Mouse (Mus musculus): Measurements from ENCODE around the gene Zeb2.

DNA sequence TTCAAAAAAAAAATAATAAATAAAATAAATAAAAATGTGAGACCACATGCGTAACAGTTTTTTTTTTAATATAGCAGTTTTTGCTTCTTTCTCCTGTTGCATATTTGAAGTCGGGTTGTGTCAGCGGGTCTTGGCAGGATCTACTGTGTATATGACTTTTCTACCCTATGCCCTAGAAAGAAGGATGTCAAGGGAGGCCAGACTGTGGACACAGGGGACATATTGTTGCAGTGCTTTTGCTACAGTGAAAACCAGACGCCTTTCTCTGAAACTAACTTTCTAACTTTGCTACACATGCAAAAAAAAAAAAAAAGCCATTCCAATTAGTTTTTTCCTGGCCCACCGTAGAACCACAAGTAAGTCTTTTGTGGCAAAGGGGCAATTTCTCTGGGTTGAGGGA lies 6.3 kb upstream of the Zeb2 start:
- no peak for TF ChIP-seq POLR2A (IDR thresholded peaks at IDR 0.05; ENCODE audit: control insufficient read depth, low read depth, low read length)
- no peak for TF ChIP-seq CTCF (IDR thresholded peaks at IDR 0.05; ENCODE audit: control insufficient read depth, insufficient read depth, insufficient replicate concordance, low read depth, low read length)

All from testis, adult 2 months (tissue).